Mouse (Mus musculus): ENCODE data around the gene D430041D05Rik. TPM values are rescaled to one million over a fixed set of nuclear protein-coding genes. Genes with fewer than 3 reads are reported as not detected.

D430041D05Rik gene
- 1.3 TPM for polyA plus RNA-seq (2014; fragmentation: Illumina TruSeq; extraction: RNeasy Lipid Tissue Mini Kit (QIAGEN cat#74804); ENCODE audit: low read depth, low replicate concordance)

GRCm38 (mm10) chr2:104410963-104411545 is at the start of gene D430041D05Rik:
TSS of gene D430041D05Rik (minus strand) at chr2:104411013.

GRCm38 (mm10) chr2:104122505-104123378 is 288.1 kb downstream of the D430041D05Rik start, which contains the start of gene A930018P22Rik:
TSS of gene A930018P22Rik (plus strand) at chr2:104122769.

GRCm38 (mm10) chr2:104095741-104096213 is 315.0 kb downstream of the D430041D05Rik start, which contains the start of gene Cd59a:
TSS of gene Cd59a (plus strand) at chr2:104095801.

Other genes with a start within 250 kb of the D430041D05Rik start
- 45.7 TPM for gene Hipk3, start 83.4 kb upstream of the D430041D05Rik start, polyA plus RNA-seq (2014; fragmentation: Illumina TruSeq; extraction: RNeasy Lipid Tissue Mini Kit (QIAGEN cat#74804); ENCODE audit: low read depth, low replicate concordance)
- gene Cstf3, start 179.5 kb upstream of the D430041D05Rik start, polyA plus RNA-seq (2014; fragmentation: Illumina TruSeq; extraction: RNeasy Lipid Tissue Mini Kit (QIAGEN cat#74804); ENCODE audit: low read depth, low replicate concordance) = 34.0 TPM

All from adipose tissue, adult 10 weeks (tissue).